Mouse (Mus musculus) hindlimb bud, embryonic 11.5 days (tissue): ENCODE data around the gene Mmp9.

Source experiments
- DNase-seq: peaks from one replicate; pipeline ENCODE4 v3.0.0-alpha.2; 2012; ENCODE audit warnings: low read depth, low spot score; ENCODE audit errors: extremely low spot score

The Mmp9 gene

GRCm38 (mm10) chr2:164940140-164940830, at the start of gene Mmp9:
Gene Mmp9, plus strand, starts transcription at chr2:164940780.
- DNase-seq: no peak

- DNase-seq: no peak
Measured at GRCm38 (mm10) chr2:164891056-164891834, 49.3 kb upstream of the Mmp9 start.

- DNase-seq: no peak
Measured at GRCm38 (mm10) chr2:164891908-164892695, 48.5 kb upstream of the Mmp9 start.

GRCm38 (mm10) chr2:164892696-164893216, 47.8 kb upstream of the Mmp9 start:
- DNase-seq: no peak

GRCm38 (mm10) chr2:164894048-164894447, 46.5 kb upstream of the Mmp9 start:
- DNase-seq: no peak

GRCm38 (mm10) chr2:164894644-164895043, 45.9 kb upstream of the Mmp9 start:
- DNase-seq: no peak

- DNase-seq: no peak
Measured at GRCm38 (mm10) chr2:164895885-164896284, 44.7 kb upstream of the Mmp9 start.

- no peak for DNase-seq
Measured at GRCm38 (mm10) chr2:164898008-164898407, 42.6 kb upstream of the Mmp9 start.

GRCm38 (mm10) chr2:164899034-164899433, 41.5 kb upstream of the Mmp9 start:
- DNase-seq: no peak

- no peak for DNase-seq
Measured at GRCm38 (mm10) chr2:164899723-164900459, 40.7 kb upstream of the Mmp9 start.

- DNase-seq: no peak
Measured at GRCm38 (mm10) chr2:164901380-164901779, 39.2 kb upstream of the Mmp9 start.

GRCm38 (mm10) chr2:164903496-164903895, 37.1 kb upstream of the Mmp9 start:
- no peak for DNase-seq

- no peak for DNase-seq
Measured at GRCm38 (mm10) chr2:164906071-164906470, 34.5 kb upstream of the Mmp9 start.

GRCm38 (mm10) chr2:164907511-164907910, 33.1 kb upstream of the Mmp9 start:
- DNase-seq: no peak

GRCm38 (mm10) chr2:164908011-164908410, 32.6 kb upstream of the Mmp9 start:
- no peak for DNase-seq

- DNase-seq: no peak
Measured at GRCm38 (mm10) chr2:164909100-164909499, 31.5 kb upstream of the Mmp9 start.

GRCm38 (mm10) chr2:164909542-164909941, 31.0 kb upstream of the Mmp9 start:
- DNase-seq: peak; percentile 5

GRCm38 (mm10) chr2:164910360-164911061, 30.1 kb upstream of the Mmp9 start:
- DNase-seq: no peak

- peak; percentile 61 for DNase-seq
Measured at GRCm38 (mm10) chr2:164911086-164912048, 29.2 kb upstream of the Mmp9 start, which contains the start of gene Zfp335. Gene Zfp335, minus strand, starts transcription at chr2:164911757.
